Mouse (Mus musculus) kidney, adult 2 months (tissue): ENCODE results near the gene Adamts2.

Experiments
- CTCF ChIP-seq: fragments of 200-500 bp; conservative IDR thresholded peaks from 2 replicates; pipeline ENCODE4 v1.5.1; 2011; ENCODE audit warnings: low read depth, mild to moderate bottlenecking, control low read depth, low read length, moderate library complexity, mixed read lengths; ENCODE audit not compliant: insufficient read depth, insufficient read length
- POLR2A ChIP-seq: fragments of 200-500 bp; IDR thresholded peaks from one replicate; pipeline ENCODE4 v1.6.1; 2011; ENCODE audit warnings: low read depth, low read length, control low read depth

GRCm38 (mm10) chr11:50638868-50639220 lies 37.0 kb downstream of the Adamts2 start:
- TF ChIP-seq POLR2A, result no peak
- TF ChIP-seq CTCF, result no peak
